Mouse (Mus musculus) kidney, adult 8-10 months (tissue): ENCODE data around the gene Mroh3.

Source experiments
- DNase-seq, 2 experiments: peaks; one replicate each; pipeline ENCODE4 v3.0.0; 2022

Mroh3 gene

DNA sequence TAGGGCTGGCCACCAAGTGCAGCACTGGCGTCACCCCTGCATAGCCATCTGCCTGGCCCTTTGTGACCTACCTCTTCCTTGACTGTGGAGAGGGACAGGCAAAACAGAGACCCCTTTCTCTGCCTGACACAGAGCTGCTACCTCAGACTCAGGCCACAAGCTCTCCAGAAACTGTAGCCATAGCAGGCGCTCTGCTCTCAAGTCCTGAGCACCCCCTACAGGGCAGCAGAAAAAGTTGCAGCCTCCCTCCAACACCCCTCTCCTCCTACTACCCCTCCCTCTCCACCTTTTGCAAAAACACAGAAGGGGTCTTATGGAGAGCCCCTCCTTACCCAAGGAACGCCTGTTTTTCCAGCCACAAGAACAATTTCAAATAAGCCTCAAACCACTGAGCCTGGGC lies at the start of gene Mroh3:
Mroh3 (minus strand) TSS at position 26 of the 400 bp plus-strand sequence.
- no peak for DNase-seq

DNA sequence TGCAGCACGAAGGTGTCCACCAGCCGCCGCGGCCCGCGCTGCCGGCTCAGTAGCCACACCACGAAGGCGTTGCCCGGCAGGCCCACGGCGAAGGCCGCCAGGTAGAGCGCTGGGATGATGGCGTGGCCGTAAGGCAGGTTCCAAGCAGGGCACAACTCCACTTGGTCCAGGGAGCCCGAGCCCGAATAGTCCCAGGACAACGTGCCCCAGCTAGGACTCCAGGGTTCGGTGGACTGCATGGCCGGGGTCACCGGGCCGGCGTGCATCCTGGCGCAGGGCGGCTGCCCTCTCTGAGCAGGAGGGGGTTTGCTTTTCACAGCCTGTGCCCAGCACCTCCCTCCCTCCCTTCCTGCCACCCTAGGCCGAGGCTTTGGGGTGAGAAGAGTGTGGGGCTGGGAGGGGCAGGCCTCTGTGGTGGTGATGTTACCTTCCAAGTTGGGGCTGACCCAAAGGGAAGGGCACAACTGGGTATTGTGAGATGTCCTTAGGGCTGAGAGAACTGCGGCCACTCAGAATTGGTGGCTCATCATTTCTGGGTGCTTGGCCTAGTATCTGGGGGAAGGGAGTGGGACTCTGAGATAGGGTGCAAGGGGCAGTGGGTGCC lies 48.1 kb upstream of the Mroh3 start, which contains the start of gene Gpr25:
Gpr25 (minus strand) TSS at position 239 of the 604 bp plus-strand sequence.
- DNase-seq = no peak

DNA sequence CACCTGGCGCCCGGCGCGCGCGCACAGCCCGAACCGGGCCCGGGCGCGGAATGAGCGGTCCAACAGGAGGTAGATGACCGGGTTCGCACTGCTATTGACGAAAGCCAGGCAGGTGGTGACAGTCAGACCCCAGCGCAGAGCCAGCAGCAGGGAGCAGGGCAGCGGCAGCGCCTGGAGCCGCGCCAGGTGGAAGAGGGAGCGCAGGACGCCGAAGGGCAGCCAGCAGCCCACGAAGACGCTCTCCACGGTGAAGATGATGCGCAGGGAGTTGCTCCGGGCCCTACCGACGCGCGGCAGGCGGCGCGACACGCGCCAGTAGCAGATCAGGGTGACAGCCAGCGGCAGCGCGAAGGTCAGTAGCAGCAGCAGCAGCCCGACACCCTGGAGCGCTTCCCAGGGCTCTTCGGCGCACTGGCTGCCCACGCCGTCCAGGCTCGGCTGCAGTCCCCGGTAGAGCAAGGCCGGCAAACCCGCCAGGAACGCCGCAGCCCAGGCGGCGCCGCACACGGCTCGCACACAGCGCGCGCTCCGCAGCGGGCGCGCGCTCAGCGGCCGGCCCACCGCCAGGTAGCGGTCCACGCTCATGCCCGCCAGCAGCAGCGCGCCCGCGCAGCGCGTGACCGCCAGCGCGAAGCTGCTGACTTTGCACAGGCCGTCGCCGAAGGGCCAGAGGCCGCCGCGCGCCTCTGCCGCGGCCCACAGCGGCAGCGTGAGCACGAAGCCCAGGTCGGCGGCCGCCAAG lies 47.4 kb upstream of the Mroh3 start:
- peak; percentile 53 to 56 for DNase-seq

DNA sequence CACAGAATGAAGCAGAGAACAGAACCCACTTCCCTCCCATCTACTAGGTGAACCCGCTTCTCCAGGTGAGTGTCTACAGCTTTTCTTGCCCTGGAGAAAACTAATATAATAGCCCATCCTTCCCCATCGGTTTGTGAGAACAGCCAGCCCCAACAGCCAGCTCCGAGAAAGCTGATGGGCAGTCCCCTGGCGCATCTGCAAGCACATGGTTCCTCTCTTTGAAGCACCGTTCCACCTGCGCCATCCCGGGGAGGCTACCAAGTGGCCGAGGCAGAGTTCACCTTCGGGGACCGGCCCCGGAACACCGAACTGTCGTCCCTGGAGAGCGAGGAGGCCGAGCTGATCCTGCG lies 46.9 kb upstream of the Mroh3 start:
- no peak for DNase-seq

DNA sequence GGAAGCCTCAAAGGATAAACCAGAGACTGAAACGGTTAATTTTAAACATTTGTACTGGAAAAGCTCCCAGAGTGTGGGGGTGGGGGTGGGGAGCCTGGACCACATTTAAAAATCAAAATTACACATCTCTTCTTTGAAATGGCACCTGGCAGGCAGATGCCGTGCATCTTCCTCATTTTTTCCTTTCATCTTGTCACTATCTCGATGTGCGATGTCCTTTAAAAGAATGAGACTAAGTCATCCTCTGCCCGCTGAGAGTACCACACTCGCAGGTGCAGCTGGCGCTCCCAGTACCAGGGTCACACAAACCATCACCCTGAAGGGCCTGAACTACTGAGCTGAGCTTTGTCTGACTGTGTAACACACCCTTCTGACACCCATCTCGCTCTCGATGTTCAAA lies 45.9 kb upstream of the Mroh3 start:
- DNase-seq = no peak

DNA sequence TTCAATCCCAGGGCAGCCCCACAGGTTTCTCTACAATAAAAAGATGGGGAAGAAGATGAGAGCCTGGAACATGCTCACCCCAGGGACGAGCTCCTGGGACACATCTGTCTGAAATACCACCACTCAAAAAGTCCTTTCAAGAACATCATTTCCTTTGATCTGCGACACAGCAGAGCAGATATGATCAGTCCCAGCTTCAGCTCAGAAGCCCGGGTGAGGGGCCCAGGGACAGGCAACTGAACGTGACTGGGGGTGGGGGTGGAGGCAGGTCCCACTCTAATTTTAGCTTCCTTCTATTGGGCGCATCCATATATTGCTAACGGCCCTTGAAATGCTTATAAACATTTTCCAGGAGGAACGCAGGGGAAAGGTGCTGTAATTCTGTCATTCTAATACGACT lies 43.0 kb upstream of the Mroh3 start:
- DNase-seq = no peak

DNA sequence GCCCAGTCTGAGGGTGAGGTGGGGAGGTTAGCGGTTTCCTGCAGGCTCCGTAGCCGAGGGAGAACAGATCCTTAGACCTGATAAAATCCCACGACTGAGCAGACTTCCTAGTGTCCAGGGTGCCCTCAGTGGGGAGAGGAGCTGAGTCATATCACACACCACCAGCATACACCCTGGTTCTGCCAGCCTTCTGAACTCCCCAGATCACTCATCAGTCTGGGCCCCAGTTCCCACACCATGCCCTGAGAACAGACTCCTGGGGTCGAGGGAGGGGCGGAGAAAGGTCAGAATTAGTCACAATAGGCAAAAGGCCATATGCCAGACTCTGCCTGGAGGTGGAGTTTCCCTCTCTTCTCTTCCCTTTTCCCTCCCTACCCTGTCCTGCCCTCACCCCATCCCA lies 42.5 kb upstream of the Mroh3 start:
- DNase-seq = no peak

DNA sequence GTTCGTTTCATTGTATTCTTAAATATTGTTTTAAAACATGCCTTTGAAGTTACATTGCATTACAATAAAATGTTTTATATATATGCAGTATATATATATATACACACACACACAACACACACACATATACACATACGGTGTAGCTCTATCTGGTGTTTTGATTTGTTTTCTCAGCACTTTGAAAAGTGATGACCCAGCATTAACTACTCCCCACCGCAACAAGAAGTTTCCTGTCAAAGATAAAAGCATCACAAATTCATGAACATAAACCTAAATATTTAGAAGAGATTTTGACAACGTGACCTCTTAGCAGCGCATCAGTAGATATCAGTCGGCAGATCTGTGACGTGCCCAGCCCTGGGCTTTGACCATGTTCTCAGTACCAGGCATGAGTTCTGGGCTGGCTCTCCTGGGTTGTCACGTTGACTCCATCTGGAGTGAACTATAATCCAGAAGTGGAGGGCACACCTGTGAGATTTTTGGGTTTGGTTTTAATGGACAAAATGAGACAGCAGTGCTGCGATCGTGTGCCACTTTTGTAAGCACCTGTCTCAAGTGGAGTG lies 42.0 kb upstream of the Mroh3 start:
- no peak for DNase-seq

DNA sequence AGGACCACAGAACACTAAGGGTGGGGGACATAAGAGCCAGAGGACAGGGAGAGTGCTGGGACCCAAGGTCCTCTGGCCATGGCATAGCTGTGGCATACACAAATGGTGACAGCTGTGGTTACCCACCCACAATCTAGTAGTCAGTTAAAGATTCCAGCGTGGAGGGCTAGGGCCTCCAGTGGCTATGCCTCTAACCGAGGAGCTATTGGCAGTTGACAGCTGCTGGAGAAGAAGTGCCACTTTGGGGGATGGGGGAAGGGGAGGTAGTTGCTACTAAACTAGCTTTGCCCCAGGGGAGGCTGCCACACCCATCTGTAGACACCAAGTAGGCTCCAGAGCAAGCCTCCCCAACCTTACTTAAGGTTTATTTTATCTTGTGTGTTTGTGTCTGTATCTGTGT lies 40.8 kb upstream of the Mroh3 start:
- DNase-seq = no peak

DNA sequence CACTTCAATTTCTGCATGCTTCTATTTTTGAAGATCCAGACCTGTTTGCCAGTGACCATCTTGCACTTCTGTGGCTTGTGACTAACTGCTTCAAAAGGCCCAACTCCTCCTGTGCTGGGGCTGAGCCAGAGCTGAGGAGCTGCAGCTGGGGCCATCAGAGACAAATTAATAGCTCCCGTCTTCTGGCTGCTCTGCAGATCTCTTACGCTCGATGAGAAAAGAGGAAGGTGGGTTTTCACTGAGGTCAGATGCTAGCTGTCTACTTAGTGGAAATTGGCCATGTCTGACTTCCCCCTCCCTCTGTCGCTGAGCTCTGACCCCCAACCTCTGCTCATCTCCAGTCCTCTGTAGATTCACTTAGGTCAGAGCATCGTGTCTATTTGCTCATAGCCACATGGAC lies 37.0 kb upstream of the Mroh3 start:
- DNase-seq = no peak

DNA sequence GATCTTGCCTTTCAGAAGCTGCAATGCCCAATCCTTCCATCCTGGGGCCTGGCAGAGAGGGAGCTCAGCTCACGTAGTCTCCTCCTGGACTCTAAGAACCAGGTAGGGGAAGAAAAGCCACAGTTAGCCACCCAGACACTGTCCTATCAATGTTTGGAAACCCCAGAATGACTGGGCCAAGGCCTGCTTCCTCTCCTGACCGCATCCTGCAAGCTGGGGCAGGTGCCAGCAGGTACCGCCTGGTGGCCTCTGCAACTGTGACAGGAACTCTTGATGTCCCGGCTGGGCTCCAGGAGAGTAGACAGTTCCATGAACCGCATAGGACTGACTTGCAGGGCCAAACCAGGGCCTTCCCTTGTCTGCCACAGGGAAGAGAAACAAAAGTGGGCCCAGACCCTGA lies 34.8 kb upstream of the Mroh3 start:
- DNase-seq = no peak

DNA sequence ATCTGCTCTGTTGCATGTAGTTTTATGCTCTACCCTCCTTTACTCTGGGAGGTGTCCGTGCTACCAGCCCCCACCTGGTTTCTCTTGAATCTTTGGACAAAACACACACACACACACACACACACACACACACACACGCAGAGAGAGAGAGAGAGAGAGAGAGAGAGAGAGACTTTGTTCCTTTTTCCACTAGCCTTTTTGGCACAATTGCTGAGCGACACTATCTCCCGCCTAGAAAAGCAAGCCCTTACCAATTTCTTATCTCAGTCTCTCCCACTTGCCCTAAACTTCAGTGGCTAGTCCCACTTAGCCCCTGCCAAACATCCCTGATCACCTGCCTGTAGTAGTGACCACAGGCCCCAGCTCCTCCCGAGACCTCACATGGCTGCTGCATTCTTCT lies 31.8 kb upstream of the Mroh3 start:
- DNase-seq = no peak

DNA sequence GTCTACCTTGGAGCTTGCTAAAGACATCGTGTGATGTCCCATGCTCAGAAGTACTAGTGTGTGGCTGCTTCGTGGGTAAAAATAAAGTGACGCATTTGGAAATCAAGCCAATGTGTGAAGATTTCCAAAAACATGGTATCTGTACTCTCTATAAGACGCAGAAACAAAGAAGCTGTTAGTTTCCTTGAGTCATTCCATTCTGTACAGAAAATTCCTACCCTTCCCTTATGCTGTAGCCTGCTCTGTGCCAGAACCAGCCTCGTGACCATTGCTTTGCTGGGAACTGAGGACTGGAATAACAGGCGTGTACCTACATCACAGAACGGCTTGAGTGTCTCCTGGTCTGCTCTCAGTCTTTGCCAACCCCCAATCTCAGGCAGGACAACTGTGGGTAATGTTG lies 29.2 kb upstream of the Mroh3 start:
- DNase-seq = no peak

DNA sequence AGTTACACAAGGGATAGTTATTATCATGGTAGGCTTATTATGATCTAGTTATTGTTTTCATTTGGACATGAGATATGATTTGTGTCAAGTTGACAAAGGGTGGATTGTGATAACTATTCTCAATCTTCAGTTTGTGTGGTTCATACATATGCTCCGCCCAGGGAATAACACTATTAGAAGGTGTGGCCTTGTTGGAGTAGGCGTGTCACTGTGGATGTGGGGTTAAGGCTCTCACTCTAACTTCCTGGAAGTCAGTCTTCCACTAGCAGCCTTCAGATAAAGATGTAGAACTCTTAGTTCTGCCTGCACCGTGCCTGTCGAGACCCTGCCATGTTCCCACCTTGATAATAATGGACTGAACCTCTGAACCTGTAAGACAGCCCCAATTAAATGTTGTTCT lies 25.9 kb upstream of the Mroh3 start:
- DNase-seq = no peak

DNA sequence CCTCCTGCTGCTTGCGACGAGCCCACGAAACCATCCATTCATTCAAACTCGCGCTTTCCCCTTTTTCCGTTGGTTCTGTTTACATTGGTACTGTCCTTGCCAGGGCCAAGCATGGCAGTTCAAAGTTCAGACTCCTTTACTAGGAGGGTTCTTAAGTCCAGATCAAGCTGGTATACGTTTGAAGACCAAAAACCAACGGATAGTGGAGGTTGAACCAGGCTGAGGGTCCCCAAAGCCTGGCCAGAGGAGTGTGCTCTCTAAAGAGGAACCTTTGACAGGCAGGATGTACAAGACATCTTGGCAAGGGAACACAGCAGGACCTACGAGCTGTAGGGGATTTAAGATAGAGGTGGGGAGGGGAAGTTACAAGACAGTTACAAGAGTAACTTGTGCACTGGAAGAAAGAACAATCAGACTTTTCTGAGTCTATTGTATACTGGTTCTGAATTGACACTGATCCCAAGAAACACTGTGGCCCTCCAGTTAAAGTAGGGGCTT lies 22.0 kb upstream of the Mroh3 start:
- DNase-seq = no peak

DNA sequence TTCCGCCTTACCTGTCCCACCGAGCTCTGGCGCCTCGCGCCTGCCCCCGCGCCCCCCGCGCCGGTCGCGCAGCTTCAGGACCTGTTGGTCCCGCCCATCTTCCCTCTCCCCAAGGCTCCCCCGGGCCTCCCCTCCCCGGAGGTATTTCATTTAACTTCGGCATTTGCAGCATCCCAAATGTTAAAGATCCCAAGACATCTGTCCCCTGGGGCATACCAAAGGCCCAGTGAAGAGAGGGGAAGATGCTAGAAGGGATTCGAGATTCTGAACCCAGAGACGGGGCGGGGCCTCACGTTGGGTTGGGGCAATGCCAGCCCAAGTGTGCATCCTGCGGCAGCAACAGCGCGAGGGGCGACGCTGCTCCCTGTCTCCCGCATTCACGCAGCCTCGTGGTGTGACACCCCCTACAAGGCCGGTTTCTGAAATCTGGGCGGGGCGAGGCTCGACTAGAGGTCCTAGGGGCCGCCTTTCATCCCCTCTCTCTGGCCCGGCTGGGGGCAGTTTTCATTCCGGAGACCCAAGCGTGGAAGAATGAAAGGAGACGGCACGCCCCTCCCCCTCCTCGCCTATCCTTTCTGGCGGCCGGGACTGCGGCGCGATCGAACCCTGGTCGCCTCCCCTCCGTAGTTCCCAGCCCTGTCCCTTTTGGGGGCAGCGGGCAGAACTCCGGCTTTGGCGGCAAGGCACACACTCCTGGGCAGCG lies 21.4 kb upstream of the Mroh3 start, which contains the start of gene Inava:
Inava (minus strand) TSS at position 373 of the 703 bp plus-strand sequence.
- DNase-seq = no peak

DNA sequence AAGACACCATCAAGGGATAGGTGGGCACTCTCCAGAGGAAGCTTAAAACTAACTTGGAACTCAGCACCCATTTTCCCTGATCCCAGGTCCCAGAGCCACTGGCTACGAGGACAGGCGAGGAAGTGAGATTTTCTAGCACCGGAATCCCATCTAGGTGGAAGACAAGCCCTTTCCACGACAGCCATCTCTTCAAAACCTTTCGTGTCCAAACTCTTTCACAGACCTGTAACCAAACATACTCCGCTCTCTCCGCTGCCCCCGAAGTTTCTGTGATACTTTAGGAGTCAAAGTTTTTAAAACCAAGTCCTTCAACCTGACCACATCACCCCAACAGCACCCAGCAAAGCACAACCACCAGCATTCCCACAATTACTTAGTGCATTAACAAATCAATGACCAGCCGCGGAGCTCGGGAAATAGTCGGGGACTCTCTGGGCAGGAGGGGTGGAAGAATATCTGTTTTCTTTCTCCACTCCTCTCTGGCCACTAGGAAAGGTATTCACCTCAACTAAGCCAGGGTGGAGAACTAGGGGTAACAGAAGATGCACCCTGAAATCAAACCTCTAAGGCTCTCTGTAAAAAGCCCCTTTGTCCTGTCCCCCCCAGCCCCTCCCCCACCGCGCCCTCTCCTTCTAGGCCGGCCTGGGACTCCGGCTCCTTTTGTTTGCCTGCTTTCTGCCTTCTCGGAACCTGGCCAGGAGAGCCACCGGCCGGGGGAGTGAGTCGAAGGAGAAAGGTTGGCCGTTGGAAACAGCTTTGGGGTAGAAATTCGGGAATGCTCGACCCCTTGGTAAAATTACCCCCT lies 20.6 kb upstream of the Mroh3 start:
- DNase-seq = no peak

DNA sequence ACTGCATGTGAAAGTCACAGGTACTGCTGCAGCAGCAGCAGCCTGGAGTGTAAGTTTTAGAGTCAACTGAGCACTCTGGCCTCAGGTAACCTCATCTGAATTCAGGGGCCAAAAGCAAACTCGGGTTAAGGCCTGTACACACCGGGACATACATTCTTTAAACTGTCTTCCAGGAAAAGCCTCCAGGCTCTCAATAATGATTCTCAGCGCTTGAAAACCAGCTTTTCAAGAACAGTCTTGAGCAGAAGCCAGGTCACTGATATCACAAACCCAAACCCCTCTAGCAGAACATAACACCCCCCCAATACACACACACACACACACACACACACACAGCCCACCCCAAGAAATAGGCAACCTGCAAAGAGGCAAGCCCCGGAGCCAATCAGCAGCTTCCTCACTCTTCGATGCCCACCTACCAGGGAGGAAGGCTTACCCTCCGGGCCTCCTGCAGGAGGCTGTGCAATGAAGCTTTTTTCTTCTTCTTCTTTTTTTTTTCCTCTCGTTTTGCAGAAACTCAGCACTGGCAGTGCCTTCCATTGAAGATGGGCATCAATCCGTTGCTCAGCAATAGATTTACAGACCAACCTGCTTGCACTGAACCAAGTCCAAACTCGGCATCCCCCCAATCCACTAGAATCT lies 19.8 kb upstream of the Mroh3 start:
- no peak for DNase-seq

DNA sequence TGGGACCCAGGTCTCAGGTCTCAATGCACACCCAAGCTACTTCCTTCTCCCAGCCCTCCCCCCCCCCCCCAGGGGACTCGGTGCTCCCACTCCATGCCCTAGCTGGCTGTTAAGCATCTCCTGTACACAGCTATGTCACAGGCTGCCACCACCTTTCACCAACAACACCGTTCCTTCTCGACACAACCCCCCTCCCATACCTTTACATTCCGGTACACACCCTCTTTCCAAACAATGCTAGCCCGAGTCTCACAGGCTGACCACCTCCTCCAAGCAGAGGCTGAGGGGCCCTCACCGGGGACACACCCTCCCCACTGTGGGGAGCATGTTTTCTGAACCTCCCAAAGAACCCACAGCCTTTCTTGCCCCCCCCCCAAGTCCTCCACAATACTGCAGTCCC lies 19.0 kb upstream of the Mroh3 start:
- DNase-seq = no peak

DNA sequence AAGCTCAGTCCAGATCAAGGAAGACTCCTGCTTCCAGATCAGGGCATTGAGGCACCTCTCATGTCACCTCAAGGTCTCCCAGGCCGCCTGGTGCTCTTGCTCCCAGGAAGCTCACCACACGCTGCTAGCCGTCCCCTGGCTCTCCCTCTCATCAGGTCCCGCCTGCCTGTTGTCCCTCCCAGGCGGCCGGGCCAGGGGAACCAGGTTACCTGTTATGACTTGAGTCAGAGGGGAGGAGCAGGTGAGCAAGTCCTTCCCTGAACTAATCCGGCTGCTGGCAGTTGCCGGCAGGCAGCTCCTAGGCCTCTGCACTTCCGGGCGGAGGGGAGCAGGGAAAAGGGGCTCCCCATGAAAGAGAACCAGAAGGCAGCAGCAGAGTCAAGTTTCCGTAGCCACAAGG lies 17.6 kb upstream of the Mroh3 start:
- peak; percentile 71 to 77 for DNase-seq

DNA sequence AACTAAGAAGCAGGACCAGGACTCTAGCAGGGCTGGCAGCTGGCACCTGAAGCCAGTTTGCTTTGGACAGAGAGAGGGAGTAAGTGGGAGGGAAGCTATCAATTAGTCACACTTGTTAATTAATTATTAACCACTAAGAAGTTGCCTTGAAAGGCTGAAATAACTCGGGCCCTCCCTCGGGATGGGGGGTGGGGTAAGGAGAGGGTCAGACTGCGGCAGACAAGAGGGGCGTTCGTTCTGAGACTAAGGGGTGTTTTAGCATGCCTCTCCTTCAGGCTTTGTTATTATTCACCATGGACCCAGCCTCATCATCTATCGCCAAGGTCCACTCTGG lies 16.4 kb upstream of the Mroh3 start:
- peak; percentile 74 to 78 for DNase-seq

DNA sequence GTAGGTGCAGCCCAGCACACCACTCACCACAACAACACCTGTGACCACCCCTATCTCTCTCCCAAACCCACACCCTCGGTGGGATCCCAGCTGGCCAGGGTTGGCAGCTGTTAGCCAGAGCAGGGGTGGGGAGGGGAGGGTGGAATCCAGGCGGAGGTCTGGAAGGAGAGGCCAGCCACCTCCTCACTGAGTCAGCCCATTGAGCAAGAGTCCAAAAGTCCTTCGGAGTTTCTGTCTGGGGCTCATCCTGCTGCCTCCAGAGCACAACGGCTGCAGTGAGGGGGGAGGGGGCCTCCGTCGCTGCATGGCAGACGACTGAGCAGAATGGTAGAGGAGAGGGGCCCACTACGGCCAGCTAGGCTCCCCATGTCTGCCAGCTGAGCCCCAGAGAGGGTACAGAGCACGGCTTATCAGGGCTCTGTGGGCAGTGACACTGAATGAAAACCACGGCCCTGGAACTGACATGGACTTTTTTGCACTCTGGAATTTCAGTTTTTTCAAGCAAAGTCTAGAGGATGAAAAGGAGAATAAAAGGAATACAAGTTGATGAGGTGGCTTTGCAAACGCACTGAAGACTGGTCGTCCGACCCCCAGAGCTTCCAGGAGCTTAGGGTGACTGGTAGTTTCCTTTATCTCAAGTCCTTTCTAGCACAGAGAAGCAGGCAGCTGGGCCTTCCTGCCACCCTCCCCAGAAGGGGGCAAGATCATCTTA lies 15.9 kb upstream of the Mroh3 start:
- DNase-seq = peak; percentile 80 to 85
